In the genomic region with DNA sequence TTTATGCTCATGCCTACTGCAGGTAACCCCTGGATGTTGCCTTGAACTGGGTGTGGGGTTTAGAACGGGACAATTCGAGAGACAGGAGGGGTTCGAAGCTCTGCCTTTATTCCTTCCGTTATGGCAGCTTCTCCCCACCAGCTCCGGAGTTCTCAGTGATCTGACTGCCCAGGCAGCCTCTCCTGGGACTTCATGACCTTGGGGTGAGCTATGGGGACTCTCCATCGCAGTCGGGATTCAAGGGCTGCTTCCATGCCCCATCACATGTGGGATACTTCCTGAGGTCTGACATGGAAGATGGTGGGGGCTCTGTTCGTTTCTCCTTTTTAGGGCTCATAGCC, we compare ENCODE assay signal across 10 mouse cellular contexts. TPM values are rescaled to one million over a fixed set of nuclear protein-coding genes. Genes with fewer than 3 reads are reported as not detected.
DNase-seq lines count a peak whose midpoint lies in the region; ATAC-seq lines count a peak whose summit lies in the region.
"Had no signal": no experiment of that assay in that cellular context is flagged by ENCODE, and none has a peak within 500 bp of the region (broad histone marks: within the 10 kb centered on the region; RNA-seq: fewer than 3 reads in every experiment).

No protein-coding gene starts in this region.

- H3K9ac ChIP-seq in heart, embryonic 13.5 days = peak overlapping the region; percentile 85
- H3K9ac ChIP-seq in midbrain, embryonic 13.5 days (replicated peaks) = no peak overlapping the region
- no peak overlapping the region for H3K9ac ChIP-seq in midbrain, embryonic 15.5 days
- no peak overlapping the region for H3K9ac ChIP-seq in intestine, embryonic 14.5 days (ENCODE audit: low read length)
- no peak overlapping the region for H3K9ac ChIP-seq in stomach, embryonic 14.5 days (replicated peaks; ENCODE audit: low read depth, low read length)

- no peaks in the 10 kb centered on the region for H3K36me3 ChIP-seq in heart, embryonic 13.5 days
- no peaks in the 10 kb centered on the region for H3K36me3 ChIP-seq in midbrain, embryonic 13.5 days
- H3K36me3 ChIP-seq in midbrain, embryonic 15.5 days (replicated peaks) = no peaks in the 10 kb centered on the region
- no peaks in the 10 kb centered on the region for H3K36me3 ChIP-seq in intestine, embryonic 14.5 days (ENCODE audit: control insufficient read depth, insufficient read depth, low read length)
- H3K36me3 ChIP-seq in stomach, embryonic 14.5 days (ENCODE audit: control insufficient read depth, insufficient read depth, low read length) = no peaks in the 10 kb centered on the region

- intact Hi-C loops in heart, postnatal 14 days (cut with DNase I) = no loop called here
- intact Hi-C loops in left cerebral cortex, postnatal 4 days (cut with DNase I) = loop anchor here (10.0 kb wide), 1 partner anchor 133 kb away; a partner anchor contains a TSS

- peak overlapping the region; percentile 71 for H3K4me3 ChIP-seq in heart, embryonic 13.5 days
- peak overlapping the region; percentile 52; the same call in 1 of the 2 replicates for H3K4me3 ChIP-seq in midbrain, embryonic 13.5 days (replicated peaks)
- H3K4me3 ChIP-seq in midbrain, embryonic 15.5 days = no peak overlapping the region
- peak overlapping the region; percentile 55 for H3K4me3 ChIP-seq in intestine, embryonic 14.5 days (ENCODE audit: low read depth, low read length)
- peak overlapping the region; percentile 54 for H3K4me3 ChIP-seq in stomach, embryonic 14.5 days (ENCODE audit: low read depth, low read length)

- no peak for ATAC-seq in heart, embryonic 13.5 days (ENCODE audit: extremely low read depth, insufficient number of reproducible peaks, low FRiP score, low TSS enrichment)
- no peak for ATAC-seq in midbrain, embryonic 13.5 days
- no peak for ATAC-seq in midbrain, embryonic 15.5 days (replicated peaks)
- ATAC-seq in intestine, embryonic 14.5 days (replicated peaks; ENCODE audit: low FRiP score, low TSS enrichment, low read depth) = no peak; the same call in 1 of the 2 replicates
- no peak for ATAC-seq in stomach, embryonic 14.5 days (ENCODE audit: insufficient number of reproducible peaks, insufficient read depth, low FRiP score, low read depth)

- no peaks in the 10 kb centered on the region for H3K9me3 ChIP-seq in heart, embryonic 13.5 days
- H3K9me3 ChIP-seq in midbrain, embryonic 13.5 days = no peaks in the 10 kb centered on the region
- no peaks in the 10 kb centered on the region for H3K9me3 ChIP-seq in midbrain, embryonic 15.5 days
- H3K9me3 ChIP-seq in intestine, embryonic 14.5 days (ENCODE audit: control insufficient read depth, low read length) = no peaks in the 10 kb centered on the region
- no peaks in the 10 kb centered on the region for H3K9me3 ChIP-seq in stomach, embryonic 14.5 days (ENCODE audit: control insufficient read depth, low read depth, low read length)

- H3K27ac ChIP-seq in heart, embryonic 13.5 days (replicated peaks) = peak overlapping the region; percentile 24; the same call in 1 of the 2 replicates
- no peak overlapping the region for H3K27ac ChIP-seq in midbrain, embryonic 13.5 days
- no peak overlapping the region for H3K27ac ChIP-seq in midbrain, embryonic 15.5 days
- H3K27ac ChIP-seq in intestine, embryonic 14.5 days (ENCODE audit: low read depth) = no peak overlapping the region
- H3K27ac ChIP-seq in stomach, embryonic 14.5 days (ENCODE audit: low read length) = no peak overlapping the region

- peak overlapping the region; percentile 98 for H3K4me2 ChIP-seq in heart, embryonic 13.5 days
- peak overlapping the region; percentile 94; the same call in 1 of the 2 replicates for H3K4me2 ChIP-seq in midbrain, embryonic 13.5 days (replicated peaks)
- no peak overlapping the region for H3K4me2 ChIP-seq in midbrain, embryonic 15.5 days
- peak overlapping the region; percentile 85 for H3K4me2 ChIP-seq in intestine, embryonic 14.5 days (ENCODE audit: low read length)
- H3K4me2 ChIP-seq in stomach, embryonic 14.5 days (replicated peaks; ENCODE audit: low read depth, low read length) = peak overlapping the region; percentile 98

- H3K27me3 ChIP-seq in heart, embryonic 13.5 days (replicated peaks) = peaks cover 36% of the 10 kb centered on the region
- H3K27me3 ChIP-seq in midbrain, embryonic 13.5 days = peaks cover 70% of the 10 kb centered on the region
- H3K27me3 ChIP-seq in midbrain, embryonic 15.5 days (replicated peaks) = peaks cover 46% of the 10 kb centered on the region
- H3K27me3 ChIP-seq in intestine, embryonic 14.5 days (replicated peaks; ENCODE audit: control insufficient read depth, insufficient read depth, low read length) = peaks cover 28% of the 10 kb centered on the region
- peaks cover 15% of the 10 kb centered on the region for H3K27me3 ChIP-seq in stomach, embryonic 14.5 days (ENCODE audit: control insufficient read depth, insufficient read depth, low read length)

- WGBS in heart, embryonic 13.5 days = 11% methylated on average over 8 of the region's 8 CpGs
- WGBS in midbrain, embryonic 13.5 days = 10% methylated on average over 8 of the region's 8 CpGs
- WGBS in midbrain, embryonic 15.5 days = 16% methylated on average over 8 of the region's 8 CpGs
- WGBS in intestine, embryonic 14.5 days = 17% methylated on average over 8 of the region's 8 CpGs
- 18% methylated on average over 8 of the region's 8 CpGs for WGBS in stomach, embryonic 14.5 days

- peaks cover 59% of the 10 kb centered on the region for H3K4me1 ChIP-seq in heart, embryonic 13.5 days
- peaks cover 22% of the 10 kb centered on the region for H3K4me1 ChIP-seq in midbrain, embryonic 13.5 days (replicated peaks)
- H3K4me1 ChIP-seq in midbrain, embryonic 15.5 days = peaks cover 17% of the 10 kb centered on the region
- peaks cover 38% of the 10 kb centered on the region for H3K4me1 ChIP-seq in intestine, embryonic 14.5 days (replicated peaks; ENCODE audit: control insufficient read depth, insufficient read depth, low read length)
- H3K4me1 ChIP-seq in stomach, embryonic 14.5 days (ENCODE audit: control insufficient read depth, insufficient read depth, low read length) = peaks cover 31% of the 10 kb centered on the region

- DNase-seq in heart, postnatal 14 days = no peak
- peak; percentile 54 for DNase-seq in intestine, embryonic 14.5 days (ENCODE audit: low spot score)
- DNase-seq in adrenal gland, adult 8-10 months = no peak
- DNase-seq in left cerebral cortex, postnatal 4 days = no peak
- DNase-seq: adrenal gland, postnatal 36 days had no signal

RNA-seq across cellular contexts. Expression of a gene that starts 1.7 kb away (rescaled TPM):
- 7.4 and 7.9 TPM in 2 replicates for polyA plus RNA-seq in heart, embryonic 13.5 days (2015; fragmentation: Nextera tagmentation; extraction: Ambion mirVana)
- 1 to 10 TPM; 3.0 to 3.2 TPM for total RNA-seq in heart, postnatal 14 days (2021)
- polyA plus RNA-seq in midbrain, embryonic 13.5 days (2015; fragmentation: Nextera tagmentation; extraction: Ambion mirVana) = 1.3 and 1.6 TPM in 2 replicates
- 2.0 and 2.1 TPM in 2 replicates for polyA plus RNA-seq in midbrain, embryonic 15.5 days (2015; fragmentation: Nextera tagmentation; extraction: Ambion mirVana)
- polyA plus RNA-seq in intestine, embryonic 14.5 days (2014; fragmentation: Nextera tagmentation; extraction: Ambion mirVana) = 6.9 and 7.7 TPM in 2 replicates
- polyA plus RNA-seq in stomach, embryonic 14.5 days (2014; fragmentation: Nextera tagmentation; extraction: Ambion mirVana) = 6.4 and 7.2 TPM in 2 replicates
- 1 to 10 TPM; 5.1 to 7.8 (median 7.7) TPM for total RNA-seq in adrenal gland, adult 8-10 months (2022)
- 1 to 10 TPM; 1.1 to 2.1 TPM for total RNA-seq in left cerebral cortex, postnatal 4 days (2021)

RNA-seq across cellular contexts. Expression of a gene that starts 20.4 kb away (rescaled TPM):
- polyA plus RNA-seq in heart, embryonic 13.5 days (2015; fragmentation: Nextera tagmentation; extraction: Ambion mirVana) = 11.9 and 13.0 TPM in 2 replicates
- 10 to 100 TPM; 11.9 to 12.3 TPM for total RNA-seq in heart, postnatal 14 days (2021)
- 11.7 and 14.0 TPM in 2 replicates for polyA plus RNA-seq in midbrain, embryonic 13.5 days (2015; fragmentation: Nextera tagmentation; extraction: Ambion mirVana)
- 18.9 and 20.9 TPM in 2 replicates for polyA plus RNA-seq in midbrain, embryonic 15.5 days (2015; fragmentation: Nextera tagmentation; extraction: Ambion mirVana)
- polyA plus RNA-seq in intestine, embryonic 14.5 days (2014; fragmentation: Nextera tagmentation; extraction: Ambion mirVana) = 25.2 and 28.6 TPM in 2 replicates
- 25.0 and 30.4 TPM in 2 replicates for polyA plus RNA-seq in stomach, embryonic 14.5 days (2014; fragmentation: Nextera tagmentation; extraction: Ambion mirVana)
- 1 to 10 TPM; 1.7 to 2.5 (median 1.8) TPM for total RNA-seq in adrenal gland, adult 8-10 months (2022)
- 10 to 100 TPM; 20.6 to 23.8 TPM for total RNA-seq in left cerebral cortex, postnatal 4 days (2021)

RNA-seq across cellular contexts. Expression of a gene that starts 56.9 kb away (rescaled TPM):
- polyA plus RNA-seq in heart, embryonic 13.5 days (2015; fragmentation: Nextera tagmentation; extraction: Ambion mirVana) = not detected in 2 replicates
- total RNA-seq in heart, postnatal 14 days (2021) = not detected
- 0.47 and 0.53 TPM in 2 replicates for polyA plus RNA-seq in midbrain, embryonic 13.5 days (2015; fragmentation: Nextera tagmentation; extraction: Ambion mirVana)
- 0.27 and 1.0 TPM in 2 replicates for polyA plus RNA-seq in midbrain, embryonic 15.5 days (2015; fragmentation: Nextera tagmentation; extraction: Ambion mirVana)
- 0.28 TPM in 1 of 2 replicates, not detected in the other for polyA plus RNA-seq in intestine, embryonic 14.5 days (2014; fragmentation: Nextera tagmentation; extraction: Ambion mirVana)
- polyA plus RNA-seq in stomach, embryonic 14.5 days (2014; fragmentation: Nextera tagmentation; extraction: Ambion mirVana) = 0.64 TPM in 1 of 2 replicates, not detected in the other
- total RNA-seq in adrenal gland, adult 8-10 months (2022) = 1 to 10 TPM in 1 of 4 experiments, under 1 TPM in 2, not detected in 1; 0.38 to 1.5 (median 0.91) TPM
- total RNA-seq in left cerebral cortex, postnatal 4 days (2021) = under 1 TPM in 1 of 2 experiments, not detected in 1; 0.93 TPM
- polyA plus RNA-seq: limb, embryonic 11.5 days had no signal
